Mouse (Mus musculus) gastrocnemius, postnatal 10 days (tissue): ENCODE data around the gene Cbx7. TPM values are rescaled to one million over a fixed set of nuclear protein-coding genes. Genes with fewer than 3 reads are reported as not detected.

Source experiments
- DNase-seq: peaks from one replicate; pipeline ENCODE4 v3.0.0; 2021; ENCODE audit warnings: mixed read lengths
- microRNA-seq, 2 experiments: library from miRNA; unstranded; fragments of <30 nt; microRNA quantifications; one replicate each; pipeline ENCODE4 v1.2.0; 2021
- total RNA-seq, 2 experiments: library from RNA; stranded (reverse); gene quantifications; 2 replicates each; pipeline ENCODE4 v1.2.3; 2021

Gene Cbx7
- total RNA-seq, 2 experiments from 2014 or later, result 2.9 to 4.1 TPM

GRCm38 (mm10) chr15:79892995-79893823 is 77.7 kb downstream of the Cbx7 start:
- no peak for DNase-seq

DNA sequence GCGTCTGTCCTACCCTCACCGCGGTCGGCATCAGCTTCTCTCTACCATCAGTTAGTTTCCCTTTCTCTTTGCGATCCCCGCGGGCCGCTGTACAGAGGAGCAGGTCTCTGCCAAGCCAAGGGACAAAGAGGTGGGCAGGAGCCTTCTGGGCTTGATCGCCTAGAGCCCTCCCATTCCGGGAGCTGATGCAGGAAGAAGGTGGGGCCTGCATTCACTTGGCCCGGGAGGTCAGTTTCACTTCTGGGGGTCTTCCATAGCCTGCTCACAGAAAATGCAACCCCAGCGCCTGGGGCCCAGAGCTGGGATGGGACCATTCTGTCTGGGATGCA is 78.7 kb downstream of the Cbx7 start:
- DNase-seq, result peak; percentile 56

DNA sequence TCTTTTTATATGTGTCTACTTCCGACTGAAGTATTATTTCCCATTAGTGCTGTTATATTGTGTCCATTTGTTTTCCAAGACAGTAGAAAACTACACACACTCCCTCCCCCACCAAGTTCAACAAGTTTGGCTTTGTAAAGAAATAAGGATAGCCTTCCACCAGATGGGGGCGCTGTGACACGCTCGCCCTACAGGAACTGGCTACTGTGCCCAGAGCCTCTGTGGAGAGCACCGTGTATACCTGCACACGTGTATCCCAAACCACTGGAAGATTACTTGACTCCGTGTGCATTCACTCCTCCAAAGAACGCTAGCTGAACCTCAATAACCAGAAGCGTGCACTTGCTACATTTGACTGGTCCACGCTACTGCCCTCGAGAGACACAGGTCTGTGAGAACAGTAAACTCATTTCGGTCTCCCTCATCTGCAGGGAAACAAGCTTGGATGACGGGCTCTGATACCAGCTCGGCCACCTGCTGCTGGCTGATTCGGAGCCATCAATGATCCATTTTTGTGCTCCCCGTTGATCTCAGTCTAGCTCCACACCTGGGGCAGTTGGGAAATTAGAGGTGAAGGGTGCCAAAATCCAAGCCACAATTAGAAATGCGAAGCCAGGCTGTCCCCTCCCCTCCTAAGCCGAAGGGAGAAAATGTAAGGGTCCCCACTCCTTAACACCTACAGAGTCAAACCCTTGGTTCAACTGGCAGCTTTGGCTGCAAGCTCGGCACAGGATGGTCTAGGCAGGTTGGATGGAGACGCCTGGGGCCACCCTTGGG is 79.3 kb downstream of the Cbx7 start, which contains the start of gene Apobec3:
TSS of gene Apobec3 (plus strand) at position 224 of the 777 bp plus-strand sequence.
- DNase-seq, result peak; percentile 80

GRCm38 (mm10) chr15:79884820-79885219 is 86.1 kb downstream of the Cbx7 start:
- no peak for DNase-seq

DNA sequence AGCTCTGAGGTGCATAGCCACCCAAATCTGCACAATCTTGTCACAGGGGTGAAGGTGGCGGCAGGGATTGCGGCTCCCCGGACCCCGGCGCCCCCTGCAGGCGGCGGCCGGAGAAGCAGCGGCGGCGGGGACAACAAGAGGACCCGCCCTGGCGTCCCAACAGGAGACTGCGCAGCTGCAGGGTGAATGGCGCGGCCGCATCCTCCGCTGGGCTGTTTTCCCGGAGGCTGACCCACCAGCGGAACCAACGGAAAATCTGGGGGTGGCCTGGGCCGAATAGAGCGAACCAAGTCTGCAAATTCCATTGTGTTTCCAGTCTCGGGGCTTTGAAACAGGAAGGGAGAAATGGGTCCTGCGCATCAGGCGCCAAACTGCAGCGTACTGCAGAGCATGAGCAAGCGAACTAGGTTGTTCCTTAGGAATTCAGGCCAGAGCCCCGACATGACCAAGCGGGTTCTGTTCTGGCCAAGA is 87.5 kb downstream of the Cbx7 start:
- peak; percentile 96 for DNase-seq

- DNase-seq, result no peak
These were observed 88.2 kb downstream of the Cbx7 start for GRCm38 (mm10) chr15:79882623-79883267.

- no peak for DNase-seq
These were observed 90.4 kb downstream of the Cbx7 start for GRCm38 (mm10) chr15:79880477-79880876.

DNA sequence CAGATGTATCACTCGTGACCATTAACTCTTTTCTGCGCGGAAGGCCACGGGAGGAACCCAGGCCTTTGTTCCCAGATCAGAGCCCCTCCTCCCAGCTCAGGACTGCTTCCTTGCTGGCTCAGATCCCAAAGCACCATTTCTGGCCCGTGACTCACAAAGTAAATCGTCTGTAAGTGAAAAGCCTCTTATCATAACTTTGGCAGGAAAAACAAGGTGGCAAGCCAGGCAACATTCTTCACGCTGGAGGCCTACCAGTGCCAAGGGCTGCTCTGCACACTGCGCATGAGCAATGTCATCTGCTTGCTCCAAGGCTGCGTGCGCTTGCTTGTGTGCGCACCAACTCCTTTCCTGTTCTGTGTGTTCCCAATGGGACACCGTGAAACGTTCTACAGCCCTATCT is 91.6 kb downstream of the Cbx7 start:
- DNase-seq, result peak; percentile 58

GRCm38 (mm10) chr15:79878725-79879136 is 92.2 kb downstream of the Cbx7 start:
- no peak for DNase-seq

DNA sequence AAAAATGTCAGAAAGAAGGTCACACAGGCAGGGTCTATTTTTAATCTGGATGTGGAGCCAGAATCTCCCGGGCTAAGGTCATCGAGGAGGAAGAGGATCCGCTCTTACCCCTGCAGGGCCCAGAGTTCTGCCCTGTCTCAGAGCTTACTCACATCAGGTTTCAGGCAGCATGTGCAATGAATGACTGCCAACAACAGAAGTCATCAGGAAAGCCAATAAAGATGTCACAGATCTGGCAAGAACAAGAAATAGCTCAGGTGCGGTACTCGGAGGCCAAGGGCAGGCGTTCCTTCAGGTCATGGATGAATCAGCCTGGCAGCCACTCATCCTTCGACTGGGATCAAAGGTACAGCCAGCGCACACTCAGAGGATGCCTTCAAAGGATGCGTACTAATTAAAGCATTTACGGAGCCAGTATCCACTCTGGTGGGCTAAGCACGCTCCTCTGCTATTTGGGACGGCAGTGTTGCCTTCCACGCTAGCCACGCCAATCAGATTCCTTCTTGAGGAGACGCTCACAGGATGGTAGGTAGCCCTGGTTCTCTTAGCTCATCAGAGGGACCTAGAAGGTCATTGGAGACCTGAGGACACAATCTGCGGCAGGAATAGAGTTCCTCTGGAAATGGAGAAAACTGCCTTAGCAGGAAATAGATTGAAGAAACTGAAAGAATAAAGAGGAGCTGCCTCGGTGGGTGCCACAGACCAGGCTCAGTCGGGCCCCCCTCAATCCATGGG is 95.5 kb downstream of the Cbx7 start:
- DNase-seq, result no peak

DNA sequence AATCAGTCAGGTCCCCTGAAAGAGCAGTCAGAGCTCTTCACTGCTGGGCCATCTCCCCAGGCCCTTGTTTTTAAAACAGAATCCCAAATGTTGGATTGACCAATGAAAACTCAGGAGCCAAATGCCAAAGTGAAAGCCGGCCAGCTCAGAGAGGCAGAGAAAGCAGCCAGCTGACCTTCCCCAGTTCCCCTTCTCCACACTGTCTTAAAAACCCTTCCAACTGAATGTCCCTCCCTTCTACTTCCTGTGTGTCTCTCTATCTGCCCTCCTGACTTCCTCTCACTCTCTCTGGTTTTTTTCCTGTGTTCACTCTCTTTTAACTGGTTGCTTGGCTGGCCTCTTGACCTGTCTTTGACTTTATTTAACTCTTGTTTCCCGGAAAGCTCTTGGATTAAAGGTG is 96.9 kb downstream of the Cbx7 start:
- no peak for DNase-seq

- DNase-seq, result no peak
These were observed 97.4 kb downstream of the Cbx7 start for GRCm38 (mm10) chr15:79873545-79873944.

DNA sequence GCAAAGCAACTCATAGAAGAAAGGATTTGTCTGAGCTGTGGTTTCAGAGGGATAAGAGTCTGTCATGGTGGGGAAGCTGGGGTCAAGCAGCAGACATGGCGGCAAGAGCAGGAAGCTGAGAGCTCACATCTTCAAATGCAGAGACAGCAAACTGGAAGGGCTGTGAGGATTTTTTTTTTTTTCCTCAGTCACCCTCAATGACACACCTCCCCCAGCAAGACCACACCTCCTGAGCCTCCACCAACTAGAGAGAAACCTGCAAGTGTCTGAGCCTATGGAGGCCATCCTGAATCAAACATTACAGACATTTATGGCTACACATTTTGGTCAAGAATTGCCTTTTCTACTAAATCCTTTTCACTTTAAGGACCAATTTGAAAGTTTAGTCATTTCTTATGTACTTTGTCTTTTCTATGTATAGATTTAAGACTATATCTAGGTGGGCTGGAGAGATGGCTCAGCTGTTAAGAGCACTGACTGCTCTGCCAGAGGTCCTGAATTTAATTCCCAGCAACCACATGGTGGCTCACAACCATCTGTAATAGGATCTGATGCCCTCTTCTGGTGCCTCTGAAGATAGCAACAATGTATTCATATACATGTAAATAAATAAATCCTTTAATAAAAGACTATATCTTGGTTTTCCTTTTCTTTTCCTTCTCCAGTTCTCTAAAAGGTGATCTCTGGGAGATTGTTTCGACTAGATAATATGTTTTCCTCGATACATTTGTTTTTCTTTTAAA is 103.5 kb downstream of the Cbx7 start:
- no peak for DNase-seq

Small RNA genes within 50 kb of the gene (microRNA-seq; reads per million reads assigned to microRNA genes)
- 0.32 to 0.75 reads per million in 2 experiments for gene Mir7213

Other genes starting within 250 kb of the Cbx7 start
- gene Sun2, start 228.6 kb downstream of the Cbx7 start, total RNA-seq, result 10 to 100 TPM; 61.3 to 65.9 TPM
- 10 to 100 TPM; 10.4 to 12.6 TPM for gene Dnal4, start 193.3 kb downstream of the Cbx7 start, total RNA-seq
- 1 to 10 TPM; 4.2 to 5.1 TPM for gene Nptxr, start 166.4 kb downstream of the Cbx7 start, total RNA-seq
- 1 to 10 TPM; 1.0 to 2.5 TPM for gene Npcd, start 136.9 kb downstream of the Cbx7 start, total RNA-seq
- gene Cbx6, start 136.4 kb downstream of the Cbx7 start, total RNA-seq, result 10 to 100 TPM; 28.2 to 38.1 TPM
- gene Apobec3, start 79.5 kb downstream of the Cbx7 start, total RNA-seq, result 10 to 100 TPM in 1 of 2 experiments, 1 to 10 TPM in 1; 7.5 to 11.8 TPM
- 10 to 100 TPM; 40.8 to 59.3 TPM for gene Pdgfb, start 43.9 kb upstream of the Cbx7 start, total RNA-seq
- 10 to 100 TPM; 16.1 to 17.0 TPM for gene Syngr1, start 120.2 kb upstream of the Cbx7 start, total RNA-seq
- 100 to 1,000 TPM; 224 to 271 TPM for gene Rpl3, start 120.7 kb upstream of the Cbx7 start, total RNA-seq
- gene Tab1, start 162.0 kb upstream of the Cbx7 start, total RNA-seq, result 10 to 100 TPM; 17.1 to 20.6 TPM
- gene Mgat3, start 202.6 kb upstream of the Cbx7 start, total RNA-seq, result 1 to 10 TPM; 2.8 to 3.1 TPM